Mouse (Mus musculus): ENCODE measurements around the gene Timm10.

Timm10 gene

GRCm38 (mm10) chr2:84840016-84840747 is 13.4 kb downstream of the Timm10 start:
- TF ChIP-seq GATA4 (IDR thresholded peaks at IDR 0.05; ENCODE audit: insufficient replicate concordance, low read length): no peak

- TF ChIP-seq GATA4 (IDR thresholded peaks at IDR 0.05; ENCODE audit: insufficient replicate concordance, low read length): no peak
These were observed 14.2 kb downstream of the Timm10 start for GRCm38 (mm10) chr2:84840748-84841563.

- TF ChIP-seq GATA4 (IDR thresholded peaks at IDR 0.05; ENCODE audit: insufficient replicate concordance, low read length): no peak
These were observed 15.1 kb downstream of the Timm10 start for GRCm38 (mm10) chr2:84841905-84842304.

- no peak for TF ChIP-seq GATA4 (IDR thresholded peaks at IDR 0.05; ENCODE audit: insufficient replicate concordance, low read length)
These were observed 16.9 kb downstream of the Timm10 start for GRCm38 (mm10) chr2:84843654-84844053.

- TF ChIP-seq GATA4 (IDR thresholded peaks at IDR 0.05; ENCODE audit: insufficient replicate concordance, low read length): no peak
These were observed 18.4 kb downstream of the Timm10 start for GRCm38 (mm10) chr2:84845226-84845625.

- no peak for TF ChIP-seq GATA4 (IDR thresholded peaks at IDR 0.05; ENCODE audit: insufficient replicate concordance, low read length)
These were observed 23.8 kb downstream of the Timm10 start for GRCm38 (mm10) chr2:84850407-84851129.

GRCm38 (mm10) chr2:84851130-84852040 is 24.6 kb downstream of the Timm10 start:
- no peak for TF ChIP-seq GATA4 (IDR thresholded peaks at IDR 0.05; ENCODE audit: insufficient replicate concordance, low read length)

- no peak for TF ChIP-seq GATA4 (IDR thresholded peaks at IDR 0.05; ENCODE audit: insufficient replicate concordance, low read length)
These were observed 28.9 kb downstream of the Timm10 start for GRCm38 (mm10) chr2:84855732-84856131.

- TF ChIP-seq GATA4 (IDR thresholded peaks at IDR 0.05; ENCODE audit: insufficient replicate concordance, low read length): no peak
These were observed 31.8 kb downstream of the Timm10 start for GRCm38 (mm10) chr2:84858551-84858950.

GRCm38 (mm10) chr2:84859991-84860780 is 33.4 kb downstream of the Timm10 start:
- TF ChIP-seq GATA4 (IDR thresholded peaks at IDR 0.05; ENCODE audit: insufficient replicate concordance, low read length): no peak

GRCm38 (mm10) chr2:84861430-84861829 is 34.6 kb downstream of the Timm10 start:
- TF ChIP-seq GATA4 (IDR thresholded peaks at IDR 0.05; ENCODE audit: insufficient replicate concordance, low read length): no peak

GRCm38 (mm10) chr2:84862231-84862630 is 35.4 kb downstream of the Timm10 start:
- TF ChIP-seq GATA4 (IDR thresholded peaks at IDR 0.05; ENCODE audit: insufficient replicate concordance, low read length): no peak

- no peak for TF ChIP-seq GATA4 (IDR thresholded peaks at IDR 0.05; ENCODE audit: insufficient replicate concordance, low read length)
These were observed 39.1 kb downstream of the Timm10 start for GRCm38 (mm10) chr2:84865616-84866571.
